Mouse (Mus musculus) liver, postnatal 0 days (tissue): Measurements from ENCODE around the gene Mapk1.

Source experiments
- CTCF ChIP-seq: sonication (generic); IDR thresholded peaks from 2 replicates; pipeline ENCODE4 v1.5.1; 2016; ENCODE audit warnings: antibody characterized with exemption, low read depth
- EP300 ChIP-seq: IDR thresholded peaks from 2 replicates; pipeline ENCODE4 v1.6.1; 2016; ENCODE audit warnings: antibody characterized with exemption, low read depth, mild to moderate bottlenecking

- no peak for TF ChIP-seq CTCF
- TF ChIP-seq EP300, result no peak
Measured at GRCm38 (mm10) chr16:17029971-17030695, 47.0 kb downstream of the Mapk1 start.
